Mouse (Mus musculus): ENCODE data around the gene Rps7. TPM values are rescaled to one million over a fixed set of nuclear protein-coding genes. Genes with fewer than 3 reads are reported as not detected.

Gene Rps7
- polyA plus RNA-seq, 1 experiment from 2014 or later: 607 TPM

- whole genome bisulfite sequencing: 67% methylated on average over 8 of the region's 8 CpGs
- Histone ChIP-seq H3K4me2 (no peak within 1 kb of the TSS), H3K4me3 (replicated peaks) (no peak within 1 kb of the TSS), H3K36me3 (no peaks in the 10 kb centered on the region), H3K9me3 (no peaks in the 10 kb centered on the region), H3K27ac (no peak within 1 kb of the TSS), H3K9ac (no peak within 1 kb of the TSS), H3K27me3 (replicated peaks) (no peaks in the 10 kb centered on the region), H3K4me1 (no peaks in the 10 kb centered on the region)
- no peak for ATAC-seq (ENCODE audit: insufficient read depth, low FRiP score, low read depth)
Observed at GRCm38 (mm10) chr12:28582423-28582822, 53.3 kb downstream of the Rps7 start, which contains the start of gene Allc. Gene Allc, minus strand, starts transcription at chr12:28582523.

Small RNA genes lying within 50 kb of the gene (microRNA-seq; reads per million reads assigned to microRNA genes)
- not detected for gene Mir6937

Other genes with a start within 250 kb of the Rps7 start
- 0.12 TPM in 1 of 2 replicates, not detected in the other for gene Dcdc2c, start 83.6 kb downstream of the Rps7 start, polyA plus RNA-seq (2015; fragmentation: Nextera tagmentation; extraction: Ambion mirVana)
- gene Allc, start 53.4 kb downstream of the Rps7 start, polyA plus RNA-seq (2015; fragmentation: Nextera tagmentation; extraction: Ambion mirVana): not detected in 2 replicates
- gene Colec11, start 12.6 kb downstream of the Rps7 start, polyA plus RNA-seq (2015; fragmentation: Nextera tagmentation; extraction: Ambion mirVana): 1.3 and 2.4 TPM in 2 replicates
- 26.5 and 30.6 TPM in 2 replicates for gene Rnaseh1, start 13.6 kb upstream of the Rps7 start, polyA plus RNA-seq (2015; fragmentation: Nextera tagmentation; extraction: Ambion mirVana)
- 76.7 and 79.8 TPM in 2 replicates for gene Adi1, start 39.3 kb upstream of the Rps7 start, polyA plus RNA-seq (2015; fragmentation: Nextera tagmentation; extraction: Ambion mirVana)
- gene Trappc12, start 114.5 kb upstream of the Rps7 start, polyA plus RNA-seq (2015; fragmentation: Nextera tagmentation; extraction: Ambion mirVana): 32.5 and 35.5 TPM in 2 replicates
- 28.0 and 29.7 TPM in 2 replicates for gene Eipr1, start 115.8 kb upstream of the Rps7 start, polyA plus RNA-seq (2015; fragmentation: Nextera tagmentation; extraction: Ambion mirVana)